Mouse (Mus musculus) kidney, adult 2 months (tissue): ENCODE data around the gene Phf3.

ENCODE experiments used
- CTCF ChIP-seq: fragments of 200-500 bp; conservative IDR thresholded peaks from 2 replicates; pipeline ENCODE4 v1.5.1; 2011; ENCODE audit warnings: low read depth, mild to moderate bottlenecking, control low read depth, low read length, moderate library complexity, mixed read lengths; ENCODE audit not compliant: insufficient read depth, insufficient read length
- POLR2A ChIP-seq: fragments of 200-500 bp; IDR thresholded peaks from one replicate; pipeline ENCODE4 v1.6.1; 2011; ENCODE audit warnings: low read depth, low read length, control low read depth

DNA sequence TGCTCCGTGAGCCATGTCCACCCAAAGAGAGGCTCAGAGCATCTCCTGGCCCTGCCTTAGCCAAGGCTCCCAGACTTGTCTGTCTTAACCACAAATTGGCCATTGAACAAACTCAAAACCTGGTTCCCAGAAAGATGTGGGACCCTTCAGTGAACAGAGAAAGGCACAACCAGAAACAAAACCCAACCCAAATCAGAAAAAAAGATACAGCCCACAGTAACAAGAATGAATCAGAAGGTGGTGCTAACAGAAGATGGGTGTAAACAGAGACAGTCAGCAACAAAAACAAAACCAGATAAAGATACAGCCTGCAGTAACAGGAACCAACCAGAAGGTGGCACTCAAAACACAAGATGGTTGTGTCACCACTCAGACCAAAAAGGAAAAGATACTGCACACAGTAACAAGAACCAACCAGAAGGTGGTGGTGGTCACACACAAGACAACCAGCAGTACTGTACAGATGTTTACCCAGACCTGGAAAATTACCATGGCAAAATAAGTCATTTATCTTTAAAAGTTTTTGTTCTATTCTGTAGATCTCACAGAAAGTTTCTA, 47.0 kb upstream of the Phf3 start:
- TF ChIP-seq POLR2A (no peak), CTCF (peak; percentile 35; the same call in 1 of the 2 replicates)
